Mouse (Mus musculus) cortical plate, adult 2 months (tissue): ENCODE measurements at regions not wholly inside any gene's neighbourhood (a gene's known extent, or its start where the extent isn't known, plus 50 kb on each side); places are given as distances from the start of the nearest gene placed in this dataset.

Source experiments
- CTCF ChIP-seq: fragments of 200-500 bp; IDR thresholded peaks from 2 replicates; pipeline ENCODE4 v1.5.1; 2011; ENCODE audit warnings: mild to moderate bottlenecking, control low read depth, low read length; ENCODE audit not compliant: insufficient read depth; ENCODE audit errors: extremely low read depth
- POLR2A ChIP-seq: fragments of 200-500 bp; IDR thresholded peaks from 2 replicates; pipeline ENCODE4 v1.6.1; 2011; ENCODE audit warnings: mild to moderate bottlenecking, low read length, control low read depth; ENCODE audit not compliant: insufficient read depth; ENCODE audit errors: extremely low read depth

GRCm38 (mm10) chr2:144157343-144157742 is 113.1 kb upstream of the Mgme1 start:
- TF ChIP-seq CTCF (no peak), POLR2A (no peak)
